Mouse (Mus musculus) small intestine, adult 2 months (tissue): Measurements from ENCODE around the gene Nrip2.

Experiments used
- CTCF ChIP-seq: fragments of 200-500 bp; IDR thresholded peaks from 2 replicates; pipeline ENCODE4 v1.5.1; 2012; ENCODE audit warnings: low read depth, mild to moderate bottlenecking, control low read depth, inconsistent platforms, low read length, moderate library complexity, mixed read lengths; ENCODE audit not compliant: insufficient replicate concordance, insufficient read length; ENCODE audit errors: extremely low read depth
- POLR2A ChIP-seq: fragments of 200-500 bp; IDR thresholded peaks from 2 replicates; pipeline ENCODE4 v1.6.1; 2012; ENCODE audit warnings: low read depth, mild to moderate bottlenecking, control low read depth, inconsistent platforms, low read length, moderate library complexity

- no peak for TF ChIP-seq POLR2A
- no peak for TF ChIP-seq CTCF
Measured at GRCm38 (mm10) chr6:128429300-128429699, 30.2 kb downstream of the Nrip2 start.
